8 mouse cellular contexts compared by ENCODE assay signal in the genomic region with DNA sequence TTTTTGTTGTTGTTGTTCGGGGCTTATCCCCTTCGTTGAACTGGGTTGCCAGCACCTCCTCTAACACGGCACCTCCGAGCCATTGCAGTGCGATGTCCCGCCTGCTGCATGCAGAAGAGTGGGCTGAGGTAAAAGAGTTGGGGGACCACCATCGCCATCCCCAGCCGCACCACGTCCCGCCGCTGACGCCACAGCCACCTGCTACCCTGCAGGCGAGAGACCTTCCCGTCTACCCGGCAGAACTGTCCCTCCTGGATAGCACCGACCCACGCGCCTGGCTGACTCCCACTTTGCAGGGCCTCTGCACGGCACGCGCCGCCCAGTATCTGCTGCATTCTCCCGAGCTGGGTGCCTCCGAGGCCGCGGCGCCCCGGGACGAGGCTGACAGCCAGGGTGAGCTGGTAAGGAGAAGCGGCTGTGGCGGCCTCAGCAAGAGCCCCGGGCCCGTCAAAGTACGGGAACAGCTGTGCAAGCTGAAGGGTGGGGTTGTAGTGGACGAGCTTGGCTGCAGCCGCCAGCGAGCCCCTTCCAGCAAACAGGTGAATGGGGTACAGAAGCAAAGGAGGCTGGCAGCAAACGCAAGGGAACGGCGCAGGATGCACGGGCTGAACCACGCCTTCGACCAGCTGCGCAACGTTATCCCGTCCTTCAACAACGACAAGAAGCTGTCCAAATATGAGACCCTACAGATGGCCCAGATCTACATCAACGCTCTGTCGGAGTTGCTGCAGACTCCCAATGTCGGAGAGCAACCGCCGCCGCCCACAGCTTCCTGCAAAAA. TPM values are rescaled to one million over a fixed set of nuclear protein-coding genes. Genes with fewer than 3 reads are reported as not detected.
DNase-seq lines count a peak whose midpoint lies in the region; ATAC-seq and TF ChIP-seq lines count a peak whose summit lies in the region.

No protein-coding gene starts in this region.

- ATAC-seq in heart, embryonic 11.5 days (replicated peaks; ENCODE audit: insufficient number of reproducible peaks, low FRiP score, low TSS enrichment), result peak; percentile 43
- peak; percentile 58 for ATAC-seq in embryonic facial prominence, embryonic 14.5 days (ENCODE audit: low read depth)
- peak; percentile 62 for ATAC-seq in hindbrain, postnatal 0 days
- no peak for ATAC-seq in liver, postnatal 0 days
- peak; percentile 72; the same call in 1 of the 2 replicates for ATAC-seq in stomach, embryonic 16.5 days (ENCODE audit: insufficient read depth, low FRiP score)

- no peaks in the 10 kb centered on the region for H3K36me3 ChIP-seq in heart, embryonic 11.5 days (ENCODE audit: control insufficient read depth, insufficient read depth, low read length)
- H3K36me3 ChIP-seq in embryonic facial prominence, embryonic 14.5 days (ENCODE audit: control insufficient read depth, insufficient read depth, low read length), result no peaks in the 10 kb centered on the region
- no peaks in the 10 kb centered on the region for H3K36me3 ChIP-seq in hindbrain, postnatal 0 days (ENCODE audit: insufficient read depth, low read length)
- no peaks in the 10 kb centered on the region for H3K36me3 ChIP-seq in liver, postnatal 0 days (replicated peaks; ENCODE audit: insufficient read depth, low read length)
- H3K36me3 ChIP-seq in stomach, embryonic 16.5 days (ENCODE audit: control insufficient read depth, insufficient read depth, low read length), result no peaks in the 10 kb centered on the region

- no peak for TF ChIP-seq EP300 in liver, postnatal 0 days (IDR thresholded peaks at IDR 0.05; ENCODE audit: low read depth)

- peaks cover 4% of the 10 kb centered on the region; the same call in 1 of the 2 replicates for H3K4me1 ChIP-seq in heart, embryonic 11.5 days (ENCODE audit: control insufficient read depth, insufficient read depth, low read length)
- peaks cover 21% of the 10 kb centered on the region for H3K4me1 ChIP-seq in embryonic facial prominence, embryonic 14.5 days (ENCODE audit: control insufficient read depth, insufficient read depth, low read length)
- H3K4me1 ChIP-seq in hindbrain, postnatal 0 days (ENCODE audit: insufficient read depth, low read length), result 0 out of 2 replicates have a peak, but pooled peaks cover 4% of the 10 kb centered on the region
- peaks cover 20% of the 10 kb centered on the region for H3K4me1 ChIP-seq in liver, postnatal 0 days (ENCODE audit: insufficient read depth)
- peaks cover 16% of the 10 kb centered on the region for H3K4me1 ChIP-seq in stomach, embryonic 16.5 days (ENCODE audit: control insufficient read depth, insufficient read depth, low read length)

- no peak for DNase-seq in heart, adult 9 months (ENCODE audit: low spot score in 2 of 2)
- peak; percentile 84 for DNase-seq in ZHBTc4 (ENCODE audit: low read depth, low spot score)
- peak; percentile 27 for DNase-seq in embryonic facial prominence, embryonic 14.5 days (ENCODE audit: low spot score)
- peak; percentile 23 for DNase-seq in hindbrain, postnatal 0 days (ENCODE audit: low spot score)
- DNase-seq in liver, postnatal 0 days, result peak; percentile 18
- no peak for DNase-seq in thymus, postnatal 0 days (ENCODE audit: low spot score)

- peak overlapping the region; percentile 89 for H3K4me2 ChIP-seq in heart, embryonic 11.5 days
- peak overlapping the region; percentile 85 for H3K4me2 ChIP-seq in embryonic facial prominence, embryonic 14.5 days (ENCODE audit: low read depth, low read length)
- H3K4me2 ChIP-seq in hindbrain, postnatal 0 days (ENCODE audit: low read depth, low read length), result peak overlapping the region; percentile 56
- H3K4me2 ChIP-seq in liver, postnatal 0 days (ENCODE audit: low read depth, low read length), result peak overlapping the region; percentile 71
- peak overlapping the region; percentile 86 for H3K4me2 ChIP-seq in stomach, embryonic 16.5 days (ENCODE audit: low read depth, low read length)

- peaks cover 60% of the 10 kb centered on the region for H3K27me3 ChIP-seq in heart, embryonic 11.5 days (ENCODE audit: control insufficient read depth, insufficient read depth, low read length)
- peaks cover 78% of the 10 kb centered on the region for H3K27me3 ChIP-seq in embryonic facial prominence, embryonic 14.5 days (replicated peaks; ENCODE audit: control insufficient read depth, insufficient read depth, low read length)
- H3K27me3 ChIP-seq in hindbrain, postnatal 0 days (ENCODE audit: insufficient read depth, low read length), result peaks cover 15% of the 10 kb centered on the region
- peaks cover 62% of the 10 kb centered on the region for H3K27me3 ChIP-seq in liver, postnatal 0 days (ENCODE audit: insufficient read depth, low read length)
- H3K27me3 ChIP-seq in stomach, embryonic 16.5 days (ENCODE audit: control insufficient read depth, insufficient read depth, low read length), result peaks cover 60% of the 10 kb centered on the region

- no peak overlapping the region for H3K27ac ChIP-seq in heart, embryonic 11.5 days (ENCODE audit: low read depth, low read length)
- no peak overlapping the region for H3K27ac ChIP-seq in embryonic facial prominence, embryonic 14.5 days (replicated peaks; ENCODE audit: low read depth, low read length)
- peak overlapping the region; percentile 48; the same call in 1 of the 2 replicates for H3K27ac ChIP-seq in hindbrain, postnatal 0 days
- H3K27ac ChIP-seq in liver, postnatal 0 days (ENCODE audit: low read depth), result no peak overlapping the region
- no peak overlapping the region for H3K27ac ChIP-seq in stomach, embryonic 16.5 days (ENCODE audit: low read length)

- under 1% methylated on average over 52 of the region's 53 CpGs for WGBS in heart, embryonic 11.5 days (ENCODE audit: insufficient replicate concordance)
- WGBS in embryonic facial prominence, embryonic 14.5 days, result under 1% methylated on average over 43 of the region's 53 CpGs
- WGBS in hindbrain, postnatal 0 days, result under 1% methylated on average over 53 of the region's 53 CpGs
- WGBS in liver, postnatal 0 days (ENCODE audit: insufficient replicate concordance), result under 1% methylated on average over 53 of the region's 53 CpGs
- WGBS in stomach, embryonic 16.5 days, result 0% methylated on average over 53 of the region's 53 CpGs

- H3K9me3 ChIP-seq in heart, embryonic 11.5 days (replicated peaks; ENCODE audit: control insufficient read depth, low read length), result no peaks in the 10 kb centered on the region
- H3K9me3 ChIP-seq in embryonic facial prominence, embryonic 14.5 days (ENCODE audit: control insufficient read depth, low read length), result no peaks in the 10 kb centered on the region
- H3K9me3 ChIP-seq in hindbrain, postnatal 0 days (ENCODE audit: low read length), result no peaks in the 10 kb centered on the region
- no peaks in the 10 kb centered on the region for H3K9me3 ChIP-seq in liver, postnatal 0 days (ENCODE audit: low read length)
- H3K9me3 ChIP-seq in stomach, embryonic 16.5 days (replicated peaks; ENCODE audit: control insufficient read depth, low read length), result no peaks in the 10 kb centered on the region

- no peak overlapping the region for H3K9ac ChIP-seq in heart, embryonic 11.5 days (ENCODE audit: low read depth, low read length)
- no peak overlapping the region; the same call in 1 of the 2 replicates for H3K9ac ChIP-seq in embryonic facial prominence, embryonic 14.5 days (ENCODE audit: low read depth, low read length)
- peak overlapping the region; percentile 43 for H3K9ac ChIP-seq in hindbrain, postnatal 0 days (replicated peaks; ENCODE audit: low read length)
- H3K9ac ChIP-seq in liver, postnatal 0 days (replicated peaks), result no peak overlapping the region
- peak overlapping the region; percentile 35; the same call in 1 of the 2 replicates for H3K9ac ChIP-seq in stomach, embryonic 16.5 days (ENCODE audit: low read length)

- no peak for TF ChIP-seq CTCF in hindbrain, postnatal 0 days (IDR thresholded peaks at IDR 0.05; ENCODE audit: low read depth)
- TF ChIP-seq CTCF in liver, postnatal 0 days (IDR thresholded peaks at IDR 0.05; ENCODE audit: low read depth), result no peak

- H3K4me3 ChIP-seq in heart, embryonic 11.5 days (ENCODE audit: low read depth, low read length), result peak overlapping the region; percentile 52
- H3K4me3 ChIP-seq in embryonic facial prominence, embryonic 14.5 days (ENCODE audit: low read depth, low read length), result peak overlapping the region; percentile 43
- peak overlapping the region; percentile 45 for H3K4me3 ChIP-seq in hindbrain, postnatal 0 days (ENCODE audit: low read length)
- peak overlapping the region; percentile 37 for H3K4me3 ChIP-seq in liver, postnatal 0 days (ENCODE audit: low read depth, low read length)
- H3K4me3 ChIP-seq in stomach, embryonic 16.5 days (replicated peaks; ENCODE audit: low read length), result peak overlapping the region; percentile 47

RNA-seq across cellular contexts. Expression of gene Atoh1, which starts 0.5 kb away (rescaled TPM):
- polyA plus RNA-seq in heart, embryonic 11.5 days (2014; fragmentation: Nextera tagmentation; extraction: Ambion mirVana), result not detected in 2 replicates
- polyA plus RNA-seq in embryonic facial prominence, embryonic 14.5 days (2014; fragmentation: Nextera tagmentation; extraction: Ambion mirVana), result 0.66 and 0.68 TPM in 2 replicates
- total RNA-seq in hindbrain, postnatal 0 days (2014; rRNA removed), result 12.1 and 24.4 TPM in 2 replicates
- 6.7 and 8.5 TPM in 2 replicates for polyA plus RNA-seq in hindbrain, postnatal 0 days (2015; fragmentation: Nextera tagmentation; extraction: Ambion mirVana)
- polyA plus RNA-seq in liver, postnatal 0 days (2015; fragmentation: Nextera tagmentation; extraction: Ambion mirVana), result not detected in 2 replicates
- polyA plus RNA-seq in stomach, embryonic 16.5 days (2015; fragmentation: Nextera tagmentation; extraction: Ambion mirVana), result 0.31 and 0.71 TPM in 2 replicates
- polyA plus RNA-seq in thymus, postnatal 0 days (2015; fragmentation: Nextera tagmentation; extraction: Ambion mirVana), result not detected in 2 replicates

Comparison
In these comparisons a context has a peak if more than half of its experiments do, and no peak if none do; other contexts are left out.
1. H3K9ac ChIP-seq: peak in hindbrain, postnatal 0 days (single experiment) and stomach, embryonic 16.5 days (single experiment); none in heart, embryonic 11.5 days (single experiment), embryonic facial prominence, embryonic 14.5 days (single experiment) and liver, postnatal 0 days (single experiment).
2. DNase-seq: peak in ZHBTc4 (single experiment), embryonic facial prominence, embryonic 14.5 days (single experiment), hindbrain, postnatal 0 days (single experiment) and liver, postnatal 0 days (single experiment); none in heart, adult 9 months (0 of 2) and thymus, postnatal 0 days (single experiment).
3. Peak in every context shown above with its lines, with median percentiles within 50 percentile points of each other: H3K4me2 ChIP-seq and H3K4me3 ChIP-seq.